Mouse (Mus musculus) lung, postnatal 0 days (tissue): ENCODE data around the gene Thy1.

Experiments
- CTCF ChIP-seq: IDR thresholded peaks from 2 replicates; pipeline ENCODE4 v1.5.1; 2016; ENCODE audit warnings: antibody characterized with exemption, mild to moderate bottlenecking
- EP300 ChIP-seq: IDR thresholded peaks from 2 replicates; pipeline ENCODE4 v1.6.1; 2016; ENCODE audit warnings: antibody characterized with exemption, mild to moderate bottlenecking, control low read depth

- no peak for TF ChIP-seq CTCF
- no peak for TF ChIP-seq EP300
These were observed 25.3 kb upstream of the Thy1 start for GRCm38 (mm10) chr9:44017846-44018245.
